Mouse (Mus musculus): ENCODE data around the gene Alg12.

Alg12 gene

DNA sequence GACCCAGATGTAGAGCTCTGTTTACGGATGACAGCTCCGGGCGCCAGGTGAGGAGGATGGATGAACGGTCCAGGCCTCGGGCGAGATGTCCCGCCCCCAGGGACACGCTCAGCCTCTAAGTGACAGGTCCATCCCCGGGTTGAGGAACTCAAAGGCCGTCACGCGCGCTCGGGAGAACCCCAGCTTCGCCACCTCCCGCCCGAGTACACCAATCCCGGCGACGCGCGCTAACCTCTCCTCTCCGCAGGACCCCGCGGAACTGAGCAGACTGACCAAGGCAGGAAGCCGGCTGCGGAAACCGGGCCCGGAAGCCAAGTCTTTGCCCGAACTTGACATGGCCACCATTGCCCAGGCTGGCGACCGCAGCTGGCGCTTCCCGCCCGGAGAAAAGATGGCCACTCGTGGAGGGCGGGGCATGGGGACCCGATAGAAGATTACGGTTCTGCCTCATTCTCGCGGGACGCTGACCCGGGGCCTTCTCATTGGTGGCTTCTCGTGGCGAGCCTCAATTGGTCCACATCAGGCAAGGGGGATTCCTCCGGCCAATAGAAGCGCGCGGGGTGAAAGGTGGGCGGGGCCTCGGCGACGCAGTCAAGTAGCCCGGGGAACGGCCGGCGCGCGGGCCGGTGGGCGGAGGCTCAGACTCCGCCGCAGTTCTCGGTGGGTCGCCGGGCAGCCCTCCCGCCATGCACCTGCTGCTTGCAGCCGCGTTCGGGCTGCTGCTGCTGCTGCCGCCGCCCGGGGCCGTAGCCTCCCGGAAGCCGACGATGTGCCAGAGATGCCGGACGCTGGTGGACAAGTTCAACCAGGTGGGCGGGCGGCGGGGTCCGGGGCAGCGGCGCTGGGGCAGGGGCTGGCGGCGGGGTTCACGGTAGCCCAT lies at the start of gene Alg12, which contains the start of gene Creld2:
Alg12 (minus strand) TSS at position 293 of the 880 bp plus-strand sequence.
Creld2 (plus strand) TSS at position 621 of the 880 bp plus-strand sequence.
- peak; percentile 99 for DNase-seq

DNA sequence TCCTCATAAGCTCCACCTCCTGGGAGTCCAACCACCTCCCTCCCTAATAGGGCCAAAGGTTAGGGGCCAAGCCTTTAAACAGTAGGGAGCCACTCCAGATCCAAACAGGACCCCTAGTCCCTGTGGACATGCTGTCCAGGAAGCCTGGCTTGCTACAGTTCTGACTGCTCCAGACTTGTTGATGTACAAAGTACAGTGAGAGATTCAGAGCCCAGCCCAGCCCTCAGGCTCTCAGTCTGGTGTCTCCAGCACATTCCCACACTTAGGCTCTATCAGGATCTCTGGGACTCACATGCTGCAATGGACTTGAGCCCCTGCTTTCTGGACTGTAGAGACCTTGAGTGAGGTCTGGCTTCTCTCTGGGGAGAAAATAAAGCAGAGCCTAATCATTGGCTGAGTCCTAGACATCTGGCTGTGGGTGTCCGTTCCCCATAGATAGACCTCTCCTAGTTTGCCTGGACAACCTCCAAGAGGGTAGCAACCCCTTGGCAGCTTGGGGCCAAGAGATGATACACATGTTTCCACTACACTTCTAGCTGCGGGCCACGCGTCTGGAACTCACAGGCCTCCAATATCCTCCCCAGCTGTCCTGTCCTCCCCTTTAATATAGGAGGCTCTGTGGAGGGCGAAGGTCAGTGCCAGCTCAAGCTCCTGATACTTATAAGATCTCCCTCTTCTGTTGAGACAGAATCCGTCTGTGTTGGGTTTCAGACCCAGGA lies 49.1 kb upstream of the Alg12 start:
- DNase-seq, result no peak

DNA sequence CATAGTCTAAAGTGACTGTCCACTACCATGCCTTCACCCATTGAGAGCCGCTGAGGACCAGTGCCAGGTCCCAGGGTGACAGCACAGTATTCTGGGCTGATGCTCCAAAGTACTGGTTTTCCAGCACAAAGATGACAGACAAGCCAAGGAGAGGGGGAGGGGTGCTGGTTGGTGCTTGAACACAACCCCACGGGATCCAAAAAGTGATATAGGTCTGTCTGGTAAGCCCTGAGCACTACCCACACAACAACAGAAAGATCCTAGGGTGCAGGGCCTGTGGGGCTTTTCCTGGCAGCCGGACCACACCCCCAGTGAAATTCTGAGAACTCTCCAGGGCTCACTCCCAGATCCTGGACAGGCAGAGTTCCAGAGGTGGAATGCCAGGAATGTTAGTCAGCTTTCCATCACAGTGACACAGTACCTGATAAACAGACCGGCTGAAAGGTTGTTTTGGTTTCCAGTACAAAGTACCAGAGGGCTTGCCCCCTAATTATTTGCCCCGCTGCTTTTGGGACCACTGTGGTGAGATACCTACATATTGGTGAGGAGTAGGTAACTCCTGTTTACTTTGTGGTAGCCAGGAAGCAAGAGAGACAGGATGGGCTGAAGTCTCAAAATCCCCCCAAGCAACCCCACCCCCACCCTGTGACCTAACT lies 48.4 kb upstream of the Alg12 start:
- peak; percentile 30 for DNase-seq

DNA sequence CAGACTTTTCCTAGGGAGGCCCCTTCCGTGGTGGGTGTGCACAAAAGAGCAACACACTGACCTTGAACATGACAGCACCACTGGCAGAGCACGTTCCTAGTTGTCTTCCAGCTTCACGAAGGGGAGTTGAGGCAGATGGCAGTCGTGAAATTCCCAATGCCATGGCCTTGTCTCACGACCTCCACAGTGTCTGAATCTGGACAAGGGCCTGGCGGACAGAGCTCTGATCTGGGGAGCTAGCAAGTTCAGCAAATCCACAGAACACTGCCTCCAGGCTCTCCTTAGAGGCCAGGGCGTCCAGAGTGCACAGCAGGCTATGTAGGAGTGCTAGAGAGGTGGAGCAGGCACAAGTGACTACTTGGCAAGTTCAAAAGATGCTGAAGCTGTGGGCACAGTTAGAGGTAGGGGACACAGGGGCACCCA lies 47.8 kb upstream of the Alg12 start:
- no peak for DNase-seq

DNA sequence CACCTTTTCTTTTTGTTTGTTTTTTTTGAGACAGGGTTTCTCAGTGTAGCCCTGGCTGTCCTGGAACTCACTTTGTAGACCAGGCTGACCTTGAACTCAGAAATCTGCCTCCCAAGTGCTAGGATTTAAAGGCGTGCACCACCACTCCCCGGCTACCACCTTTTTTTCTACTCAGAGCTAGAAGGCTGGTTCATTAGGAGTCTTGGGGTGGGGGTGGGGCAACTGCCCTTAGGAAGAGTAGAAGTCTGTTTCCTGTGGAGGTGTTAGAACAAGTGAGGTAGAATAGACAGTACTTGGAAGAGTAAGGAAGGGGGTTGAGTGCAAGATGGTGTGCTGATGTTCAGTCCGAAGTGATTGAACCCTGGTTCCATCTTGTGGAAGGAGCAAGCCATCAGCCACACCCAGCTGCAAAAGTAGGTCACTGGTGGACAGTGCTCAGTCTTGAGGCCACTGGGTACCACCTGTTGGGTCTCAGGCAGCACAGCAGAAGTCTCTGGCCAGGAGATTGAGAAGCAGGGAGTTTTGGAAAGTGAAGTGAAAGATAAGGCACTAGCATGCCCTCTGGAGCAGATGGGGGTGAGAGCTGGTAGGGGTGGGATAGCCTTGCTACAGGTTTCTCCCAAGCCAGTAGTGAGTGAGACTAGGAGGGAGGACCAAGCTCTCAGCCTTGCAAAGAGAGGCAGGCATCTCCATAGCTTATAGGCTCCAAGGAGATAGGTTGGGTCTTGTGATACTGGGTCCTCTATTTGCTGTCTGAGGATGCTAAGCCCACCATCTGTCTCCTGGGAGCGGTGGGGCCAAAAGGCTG lies 47.0 kb upstream of the Alg12 start:
- DNase-seq, result peak; percentile 28

DNA sequence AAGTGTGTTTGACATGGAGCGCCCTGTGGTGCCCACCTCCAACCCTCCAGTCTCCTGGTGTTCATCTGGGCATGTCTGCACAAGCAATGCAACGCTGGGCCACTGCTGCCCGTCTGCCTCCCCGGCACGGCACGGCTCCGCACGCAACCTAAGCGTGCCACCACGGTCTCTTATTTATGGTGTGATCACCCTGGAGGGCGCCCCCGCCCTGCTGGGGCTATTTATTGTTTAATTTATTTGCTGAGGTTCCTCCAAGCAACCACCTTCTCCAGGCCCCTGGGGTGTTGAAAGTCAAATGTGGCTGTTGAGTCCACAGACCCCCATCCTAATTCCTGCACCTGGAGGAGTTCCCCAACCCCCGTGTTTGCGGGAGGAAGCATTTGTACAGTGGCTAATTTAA lies 45.9 kb upstream of the Alg12 start:
- peak; percentile 57 for DNase-seq

DNA sequence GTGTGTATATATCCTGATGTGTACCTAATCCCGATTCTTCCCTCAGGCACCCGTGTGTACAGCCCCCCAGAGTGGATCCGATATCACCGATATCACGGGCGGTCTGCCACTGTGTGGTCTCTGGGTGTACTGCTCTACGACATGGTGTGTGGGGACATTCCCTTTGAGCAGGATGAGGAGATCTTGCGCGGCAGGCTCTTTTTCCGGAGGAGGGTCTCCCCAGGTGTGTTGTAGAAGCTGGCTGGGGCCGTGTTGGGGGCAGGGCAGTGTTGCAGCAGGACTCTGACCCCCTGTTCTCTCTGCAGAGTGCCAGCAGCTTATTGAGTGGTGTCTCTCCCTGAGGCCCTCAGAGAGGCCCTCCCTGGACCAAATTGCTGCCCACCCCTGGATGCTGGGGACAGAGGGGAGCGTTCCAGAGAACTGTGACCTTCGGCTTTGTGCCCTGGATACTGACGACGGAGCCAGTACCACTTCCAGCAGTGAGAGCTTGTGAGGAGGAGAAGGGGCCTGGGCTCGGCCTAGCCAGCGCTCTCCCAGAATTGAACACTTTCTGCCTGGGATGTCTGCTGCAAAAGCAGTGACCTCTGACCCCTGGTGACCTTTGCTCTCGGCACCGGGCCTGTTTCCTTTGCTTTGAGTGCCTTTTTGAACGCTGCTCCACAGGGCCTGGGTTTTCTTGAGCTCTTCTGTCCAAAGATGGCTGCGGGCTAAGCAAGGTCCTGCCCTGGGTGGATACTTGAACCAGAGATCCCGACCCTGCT lies 45.3 kb upstream of the Alg12 start:
- peak; percentile 56 for DNase-seq

DNA sequence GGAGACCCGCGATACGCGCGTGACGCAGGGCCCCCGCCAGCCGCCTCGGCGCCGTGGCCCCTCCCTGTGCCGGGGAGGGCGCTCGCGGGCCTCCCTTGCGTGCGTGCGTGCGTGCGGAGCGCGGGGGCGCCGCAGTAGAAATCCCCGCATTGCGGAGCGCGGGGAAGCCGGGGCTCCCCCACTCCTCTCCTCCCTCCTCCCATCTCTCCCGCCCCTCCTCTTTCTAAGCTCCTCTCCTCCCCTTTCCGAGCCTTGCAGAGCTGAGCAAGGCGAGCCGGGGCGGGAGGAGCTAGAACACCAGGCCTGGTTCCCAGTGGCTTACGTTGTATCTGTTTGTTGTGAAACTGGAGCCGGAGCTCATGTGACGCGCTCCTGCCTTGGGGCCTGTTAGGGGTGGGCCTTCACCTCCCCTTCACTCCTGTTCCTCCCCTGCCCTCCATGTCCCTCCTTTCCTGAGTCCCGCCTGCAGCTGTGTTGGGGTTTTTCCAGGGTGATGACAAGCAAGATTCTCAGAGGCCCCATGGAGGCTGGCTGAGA lies 44.6 kb upstream of the Alg12 start:
- peak; percentile 86 for DNase-seq

DNA sequence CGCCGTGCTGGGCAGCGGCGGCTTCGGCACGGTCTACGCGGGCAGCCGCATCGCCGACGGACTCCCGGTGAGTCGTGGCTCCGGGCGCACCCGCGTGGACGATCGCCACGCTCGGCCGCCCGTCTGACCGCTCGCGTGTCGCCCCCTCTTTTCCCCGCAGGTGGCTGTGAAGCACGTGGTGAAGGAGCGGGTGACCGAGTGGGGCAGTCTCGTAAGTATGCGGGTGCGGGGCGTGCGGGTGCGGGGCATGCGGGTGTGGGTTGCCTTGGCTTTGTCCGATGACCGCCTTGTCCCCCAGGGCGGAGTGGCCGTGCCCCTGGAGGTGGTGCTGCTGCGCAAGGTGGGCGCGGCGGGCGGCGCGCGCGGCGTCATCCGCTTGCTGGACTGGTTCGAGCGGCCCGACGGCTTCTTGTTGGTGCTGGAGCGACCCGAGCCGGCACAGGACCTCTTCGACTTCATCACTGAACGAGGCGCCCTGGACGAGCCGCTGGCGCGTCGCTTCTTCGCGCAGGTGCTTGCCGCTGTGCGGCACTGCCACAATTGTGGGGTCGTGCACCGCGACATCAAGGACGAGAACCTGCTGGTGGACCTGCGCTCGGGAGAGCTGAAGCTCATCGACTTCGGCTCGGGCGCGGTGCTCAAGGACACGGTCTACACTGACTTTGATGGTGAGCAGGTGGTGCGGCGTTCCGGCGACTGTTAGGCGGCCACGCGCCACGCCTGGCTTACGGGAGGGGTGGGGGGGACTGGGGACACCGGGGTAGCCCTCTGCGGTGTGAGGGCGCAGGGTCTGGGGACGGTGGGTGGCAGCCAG lies 44.0 kb upstream of the Alg12 start:
- peak; percentile 76 for DNase-seq

DNA sequence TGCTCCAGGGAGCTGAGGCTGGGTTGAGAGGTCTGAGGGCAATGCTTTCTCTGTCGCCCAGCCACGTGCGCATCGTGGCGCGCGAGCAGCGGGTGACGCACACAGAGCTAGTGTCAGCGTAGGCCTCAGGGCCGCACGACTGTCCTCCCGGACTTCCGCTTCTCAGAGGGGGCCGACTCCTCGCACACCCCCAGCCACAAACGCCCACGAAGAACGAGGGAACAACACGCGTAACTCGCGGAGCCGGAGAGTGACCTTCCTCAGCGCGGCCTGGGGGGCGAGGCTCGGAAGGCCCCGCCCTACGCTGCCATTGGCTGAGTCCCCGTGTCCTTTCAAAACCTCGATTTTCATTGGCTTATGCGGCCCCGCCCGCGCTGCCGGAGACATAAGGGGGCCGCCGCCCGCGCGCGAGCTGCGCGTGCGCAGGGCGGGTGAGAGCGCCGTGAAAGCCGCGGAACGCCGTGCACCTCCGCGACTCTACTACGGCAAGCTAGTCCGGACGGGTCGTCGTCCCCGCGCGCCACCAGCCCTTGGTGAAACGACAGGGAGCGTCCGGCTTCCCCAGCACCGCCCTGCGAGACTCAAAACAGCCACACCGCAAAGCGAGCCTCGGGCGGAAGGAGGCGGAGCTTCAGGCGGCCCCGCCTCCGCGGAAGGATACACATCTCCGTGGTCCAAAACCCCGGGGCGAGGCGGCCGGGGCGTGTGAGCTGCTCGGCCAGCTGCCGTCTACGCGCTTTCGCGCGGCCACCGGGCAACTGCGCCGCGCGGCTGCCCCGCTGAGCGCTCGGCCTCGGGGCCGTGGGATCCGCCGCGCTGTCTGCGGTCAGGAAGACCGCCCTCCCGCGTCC lies 42.9 kb upstream of the Alg12 start, which contains the start of gene Pim3:
Pim3 (plus strand) TSS at position 415 of the 851 bp plus-strand sequence.
- DNase-seq, result peak; percentile 97

DNA sequence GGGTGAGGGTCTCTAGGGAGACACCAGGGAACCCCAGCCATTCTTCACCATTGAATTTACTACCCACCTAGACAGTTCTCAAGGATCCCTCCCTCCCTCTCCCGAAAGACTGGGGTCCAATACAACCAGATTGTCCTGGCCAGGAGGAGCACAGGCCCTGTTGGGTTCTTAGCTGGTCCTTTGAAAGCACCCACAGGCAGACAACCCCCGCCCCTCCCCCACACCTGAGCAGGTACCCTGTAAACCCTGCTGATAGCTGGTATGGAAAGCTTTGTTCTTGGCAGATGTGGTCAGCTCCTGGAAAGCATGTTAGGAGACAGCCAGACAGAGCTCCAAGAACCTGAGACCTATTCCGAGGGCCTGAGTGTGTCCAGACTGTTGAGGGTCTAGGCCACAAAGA lies 41.7 kb upstream of the Alg12 start:
- peak; percentile 52 for DNase-seq

DNA sequence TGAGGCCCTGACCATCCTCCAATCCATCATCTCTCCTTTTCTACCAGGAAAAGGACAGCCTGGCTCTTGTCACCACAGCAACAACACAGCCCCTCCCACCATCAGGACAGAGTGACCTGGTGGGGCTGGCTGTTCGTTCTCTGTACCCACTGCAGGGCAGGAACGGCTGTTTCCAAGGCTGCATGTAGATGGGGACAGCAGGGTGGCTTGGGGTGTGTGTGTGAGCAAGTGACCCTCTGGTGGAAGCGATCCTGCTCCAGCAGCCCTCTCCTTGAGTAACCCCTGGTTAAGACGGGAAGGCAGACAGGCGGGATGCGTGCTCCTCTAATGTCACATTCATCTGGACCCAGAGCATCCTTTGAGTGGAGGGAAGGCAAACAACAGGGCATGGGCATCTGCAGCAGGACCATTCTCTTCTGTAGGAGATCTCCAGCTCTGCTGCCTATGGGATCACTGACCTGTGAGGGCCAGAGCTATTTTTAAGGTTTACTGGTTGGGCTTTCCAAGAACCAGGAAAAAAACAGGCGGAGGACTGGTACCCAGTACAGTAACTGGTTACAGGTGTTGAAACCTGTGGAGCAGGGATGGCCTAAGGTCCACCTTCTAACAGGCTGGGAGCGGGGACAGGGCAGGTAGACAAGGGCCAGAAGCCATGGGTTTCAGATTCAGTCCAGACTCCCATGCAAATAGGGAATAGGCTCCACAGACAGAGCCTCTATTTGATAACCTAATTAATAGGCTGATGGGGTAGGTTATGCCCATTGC lies 40.3 kb upstream of the Alg12 start:
- peak; percentile 28 for DNase-seq

DNA sequence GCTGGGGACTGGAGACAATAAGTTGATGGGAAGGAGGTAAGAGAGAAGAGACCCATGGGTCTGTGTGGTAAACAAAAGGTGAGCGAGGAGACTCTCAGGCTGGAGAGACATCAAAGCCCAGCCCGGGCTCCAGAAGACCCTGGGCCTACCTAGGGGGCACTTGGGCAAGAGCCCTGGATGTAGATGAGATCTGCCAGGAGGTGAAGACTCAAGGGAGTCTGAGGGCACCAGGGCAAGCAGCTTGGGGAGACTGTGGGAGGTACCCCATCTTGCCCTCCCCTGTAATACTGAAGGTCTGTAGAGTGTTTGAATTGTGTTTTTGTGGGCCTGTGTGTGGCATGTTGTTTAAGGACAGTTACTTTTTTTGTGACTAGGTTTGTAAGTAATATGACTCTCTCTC lies 39.6 kb upstream of the Alg12 start:
- DNase-seq, result no peak

DNA sequence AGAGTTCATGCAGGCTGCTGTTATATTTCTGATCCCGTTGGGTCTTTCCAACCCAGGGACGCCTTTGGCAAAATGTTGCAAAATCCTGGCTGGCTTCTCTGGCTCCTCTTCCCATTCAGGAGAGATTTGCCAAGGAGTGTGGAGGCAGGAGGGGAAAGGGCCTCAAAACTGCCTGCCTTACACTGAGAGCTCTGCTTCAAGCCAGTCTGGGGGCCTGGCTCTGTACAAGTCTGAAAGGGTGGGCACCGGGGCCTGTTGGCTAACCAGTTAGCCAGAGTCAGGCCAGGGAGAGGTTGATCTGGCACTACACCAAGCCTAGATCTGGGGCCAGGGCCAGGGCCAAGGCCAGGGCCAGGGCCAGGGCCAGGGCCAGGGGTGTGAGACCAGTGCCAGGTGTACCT lies 39.0 kb upstream of the Alg12 start:
- DNase-seq, result peak; percentile 73

DNA sequence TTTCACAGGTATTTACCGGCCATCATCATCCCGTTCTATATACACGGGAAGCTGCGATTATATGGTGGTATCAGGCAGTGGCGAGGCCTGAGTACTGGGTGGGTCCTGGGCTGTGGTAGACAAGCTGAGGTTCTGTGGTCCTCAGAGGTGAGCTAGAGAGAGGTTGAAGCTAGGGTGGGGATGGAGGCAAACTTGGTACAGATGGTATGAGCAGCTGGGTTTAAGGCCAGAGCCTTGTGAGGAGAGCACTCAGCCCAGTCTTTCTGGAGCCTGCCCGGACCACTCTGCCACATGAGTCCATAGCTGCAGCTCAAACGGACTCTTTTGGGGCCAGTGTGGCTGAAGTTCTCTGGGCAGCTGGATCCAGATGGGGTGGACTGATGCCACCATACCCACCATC lies 38.2 kb upstream of the Alg12 start:
- peak; percentile 18 for DNase-seq

DNA sequence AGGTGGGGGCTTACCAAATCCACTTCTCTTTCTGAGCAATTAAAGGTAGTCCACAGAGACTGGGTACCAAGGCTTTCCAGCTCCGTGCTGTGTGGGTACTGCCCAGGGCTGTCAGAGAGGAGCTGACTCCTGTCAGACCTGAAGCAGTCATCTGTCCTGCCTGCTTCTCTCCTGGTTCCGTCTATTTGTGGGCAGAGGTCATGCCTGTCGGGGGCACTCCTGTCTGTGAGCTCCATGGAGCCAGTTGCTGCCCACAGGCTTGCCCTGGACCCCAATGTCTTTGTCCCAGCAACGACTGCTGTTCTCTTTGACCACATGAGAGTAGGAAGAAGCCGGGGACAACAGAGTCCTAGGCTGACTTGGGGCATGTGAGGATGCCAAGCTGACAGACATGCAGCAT lies 37.5 kb upstream of the Alg12 start:
- DNase-seq, result peak; percentile 18

DNA sequence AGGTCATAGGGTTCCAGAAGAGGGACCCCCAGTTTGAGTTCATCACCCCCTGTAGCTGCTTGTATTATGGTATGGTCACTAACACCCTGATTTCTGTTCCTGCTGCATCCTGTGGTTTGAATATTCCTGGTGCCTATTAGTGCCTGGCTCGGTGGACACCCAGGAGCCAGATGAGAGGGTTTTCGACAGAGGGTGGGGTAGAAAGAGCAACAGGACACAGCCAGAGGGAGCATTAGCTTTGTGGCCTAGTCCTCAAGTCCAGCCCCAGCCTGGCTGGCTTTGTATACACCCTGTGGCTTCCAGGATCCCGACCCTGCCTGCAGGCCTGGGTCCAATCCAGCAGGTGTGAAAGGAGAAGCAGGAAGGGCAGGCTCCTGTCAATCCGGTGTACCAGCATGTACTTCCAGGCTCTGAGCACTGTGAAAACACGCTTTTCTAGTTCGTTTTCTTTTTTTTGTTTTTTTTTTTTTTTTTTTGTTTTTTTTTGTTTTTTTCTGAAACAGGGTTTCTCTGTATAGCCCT lies 36.8 kb upstream of the Alg12 start:
- peak; percentile 12 for DNase-seq
